Mouse (Mus musculus) liver, postnatal 0 days (tissue): ENCODE data around the gene Efemp2. TPM values are rescaled to one million over a fixed set of nuclear protein-coding genes. Genes with fewer than 3 reads are reported as not detected.
A peak's percentile ranks its signal among the peaks of the same experiment; 100 is the strongest.

Experiments used
- ATAC-seq: fragments of 200-750 bp; cut with Nextera tagmentation; 2 replicates; pipeline ENCODE4 v1.8.0; 2017; ENCODE audit warnings: mild to moderate bottlenecking, moderate library complexity
- DNase-seq: peaks from one replicate; pipeline ENCODE4 v3.0.0-alpha.2; 2016
- H3K27ac ChIP-seq: fragments of 300-500 bp; sonication (generic); 2 replicates; pipeline ENCODE4 v1.5.1; 2014; ENCODE audit warnings: antibody characterized with exemption, moderate library complexity, mild to moderate bottlenecking, low read depth
- H3K27me3 ChIP-seq: fragments of 300-500 bp; sonication (generic); 2 replicates; pipeline ENCODE4 v1.6.1; 2014; ENCODE audit warnings: low read length, control low read depth, mixed read lengths; ENCODE audit not compliant: insufficient read depth
- H3K36me3 ChIP-seq: fragments of 300-500 bp; sonication (generic); replicated peaks from 2 replicates; pipeline ENCODE4 v1.6.1; 2014; ENCODE audit warnings: mild to moderate bottlenecking, control low read depth, low read length, moderate library complexity, mixed read lengths; ENCODE audit not compliant: insufficient read depth
- H3K4me1 ChIP-seq: fragments of 300-500 bp; sonication (generic); 2 replicates; pipeline ENCODE4 v1.6.1; 2014; ENCODE audit warnings: antibody characterized with exemption, mild to moderate bottlenecking, control low read depth; ENCODE audit not compliant: insufficient read depth
- H3K4me2 ChIP-seq: fragments of 300-500 bp; sonication (generic); 2 replicates; pipeline ENCODE4 v1.6.1; 2014; ENCODE audit warnings: low read depth, mild to moderate bottlenecking, low read length, moderate library complexity, mixed read lengths
- H3K4me3 ChIP-seq: fragments of 300-500 bp; sonication (generic); 2 replicates; pipeline ENCODE4 v1.5.1; 2014; ENCODE audit warnings: low read depth, low read length
- H3K9ac ChIP-seq: fragments of 300-500 bp; sonication (generic); replicated peaks from 2 replicates; pipeline ENCODE4 v1.6.1; 2014; ENCODE audit warnings: mild to moderate bottlenecking, moderate library complexity
- H3K9me3 ChIP-seq: fragments of 300-500 bp; sonication (generic); 2 replicates; pipeline ENCODE4 v1.6.1; 2016; ENCODE audit warnings: mild to moderate bottlenecking, control low read depth, low read length, mixed read lengths
- CTCF ChIP-seq: sonication (generic); IDR thresholded peaks from 2 replicates; pipeline ENCODE4 v1.5.1; 2016; ENCODE audit warnings: antibody characterized with exemption, low read depth
- EP300 ChIP-seq: IDR thresholded peaks from 2 replicates; pipeline ENCODE4 v1.6.1; 2016; ENCODE audit warnings: antibody characterized with exemption, low read depth, mild to moderate bottlenecking
- WGBS: fragments of 180-500 bp; shearing (Covaris S2); extraction: QIAGEN DNeasy Blood & Tissue Kit; methylation state at CpG from one replicate; pipeline ENCODE4 v1.1.7; 2014; ENCODE audit not compliant: insufficient replicate concordance; 5-methylcytosine and 5-hydroxymethylcytosine counted together
- polyA plus RNA-seq: library from polyadenylated mRNA; unstranded; fragments of >200 nt; fragmentation: Nextera tagmentation; extraction: Ambion mirVana; gene quantifications from 2 replicates; pipeline ENCODE4 v1.2.1, GENCODE M21; 2015

Efemp2 gene
- polyA plus RNA-seq, 1 experiment from 2014 or later: 9.2 TPM

DNA sequence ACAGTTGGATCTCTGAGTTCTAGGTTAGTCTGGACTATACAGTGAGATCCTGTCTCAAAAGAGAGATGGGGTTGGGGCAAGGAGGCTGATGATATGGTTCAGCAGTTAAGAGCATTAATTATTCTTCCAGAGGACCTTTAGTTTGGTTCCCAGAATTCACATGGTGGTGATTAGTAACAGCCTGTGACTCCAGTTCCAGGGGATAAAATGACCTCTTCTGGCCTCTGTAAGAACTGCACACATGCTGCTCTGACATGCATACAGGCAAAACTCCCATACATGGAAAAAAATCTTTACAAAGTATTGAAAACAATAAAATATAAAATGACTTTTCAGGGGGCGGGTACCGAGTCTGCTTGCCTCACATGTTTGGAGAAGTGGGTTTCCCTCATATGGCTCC lies 45.7 kb upstream of the Efemp2 start:
- 83% methylated on average over 2 of the region's 2 CpGs for WGBS
- Histone ChIP-seq H3K27me3 (no peaks in the 10 kb centered on the region), H3K4me1 (peaks cover 22% of the 10 kb centered on the region), H3K4me3 (no peak overlapping the region), H3K4me2 (no peak overlapping the region), H3K36me3 (peaks cover 8% of the 10 kb centered on the region), H3K27ac (no peak overlapping the region), H3K9ac (no peak overlapping the region), H3K9me3 (no peaks in the 10 kb centered on the region)
- TF ChIP-seq CTCF (peak; percentile 68), EP300 (no peak)
- DNase-seq: peak; percentile 33
- no peak for ATAC-seq

DNA sequence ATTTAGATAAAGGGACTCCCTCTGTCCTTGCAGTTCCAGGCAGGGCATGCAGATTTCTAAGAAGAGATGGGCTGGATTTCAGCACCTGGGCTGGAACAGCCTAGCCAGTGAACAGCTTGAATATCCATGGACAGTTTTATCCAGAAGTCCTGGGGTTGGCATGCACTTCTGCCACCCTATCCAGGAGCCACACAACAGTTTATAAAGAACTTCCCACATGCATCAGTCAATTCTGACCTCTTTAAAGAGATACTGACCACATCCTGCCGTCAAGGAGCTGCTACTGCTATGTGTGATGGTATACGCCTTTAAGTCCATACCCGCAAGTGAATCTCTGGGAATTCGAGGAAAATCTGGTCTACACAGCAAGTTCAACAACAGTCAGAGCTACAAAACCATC lies 44.5 kb upstream of the Efemp2 start:
- no peaks in the 10 kb centered on the region for H3K9me3 ChIP-seq
- H3K4me3 ChIP-seq: no peak overlapping the region
- ATAC-seq: no peak
- no peak overlapping the region for H3K9ac ChIP-seq
- peaks cover 8% of the 10 kb centered on the region; the same call in 1 of the 2 replicates for H3K36me3 ChIP-seq
- no peak for DNase-seq
- no peak overlapping the region for H3K27ac ChIP-seq
- H3K4me1 ChIP-seq: peaks cover 21% of the 10 kb centered on the region
- WGBS: 84% methylated on average over 4 of the region's 4 CpGs
- no peak for TF ChIP-seq EP300
- no peak for TF ChIP-seq CTCF
- no peak overlapping the region for H3K4me2 ChIP-seq
- H3K27me3 ChIP-seq: no peaks in the 10 kb centered on the region

DNA sequence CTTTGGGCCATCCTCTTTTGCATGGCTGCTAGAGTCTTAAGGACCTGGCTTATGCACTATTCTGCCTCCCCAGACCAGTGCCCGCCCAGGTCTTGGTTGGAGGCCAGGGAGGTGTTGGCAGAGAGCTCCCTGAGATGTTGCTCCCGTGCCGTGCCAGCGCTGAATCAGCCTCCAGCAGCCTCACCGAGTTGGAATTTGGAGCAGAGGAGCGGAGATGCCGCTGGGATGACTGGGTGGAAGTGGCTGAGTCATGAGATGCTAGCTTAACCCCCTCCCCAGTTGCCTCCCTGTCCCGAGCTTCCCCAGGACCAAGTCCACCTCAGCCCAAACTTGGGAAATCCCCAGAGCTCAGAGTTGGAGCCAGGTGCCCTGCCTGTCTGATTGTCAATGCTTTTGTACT lies 43.9 kb upstream of the Efemp2 start:
- Histone ChIP-seq H3K27me3 (no peaks in the 10 kb centered on the region), H3K4me1 (peaks cover 21% of the 10 kb centered on the region), H3K36me3 (peaks cover 8% of the 10 kb centered on the region; the same call in 1 of the 2 replicates), H3K9ac (no peak overlapping the region), H3K27ac (no peak overlapping the region), H3K4me3 (no peak overlapping the region), H3K4me2 (no peak overlapping the region), H3K9me3 (no peaks in the 10 kb centered on the region)
- no peak for TF ChIP-seq CTCF
- no peak for TF ChIP-seq EP300
- DNase-seq (no peak), ATAC-seq (no peak)
- 65% methylated on average over 8 of the region's 8 CpGs for WGBS

DNA sequence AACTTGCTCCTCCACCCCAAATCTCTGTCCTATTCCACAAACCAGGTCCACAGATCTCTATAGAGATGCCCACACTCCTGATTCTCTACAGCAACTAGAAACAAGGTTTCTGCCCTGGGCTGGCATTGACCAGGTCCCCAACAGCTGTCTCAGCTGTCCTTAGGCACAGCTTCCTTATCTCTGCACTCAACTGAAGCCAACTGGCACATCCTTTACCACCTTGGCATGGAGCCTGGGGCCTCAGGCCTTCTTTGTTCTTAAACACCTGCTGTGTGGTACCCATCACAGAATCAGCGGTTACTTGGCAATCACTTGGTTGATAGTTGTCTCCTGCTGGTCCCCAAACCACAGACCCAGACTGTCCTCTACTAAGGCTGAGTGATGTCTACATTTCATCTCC lies 43.3 kb upstream of the Efemp2 start:
- ATAC-seq (no peak), DNase-seq (no peak)
- 76% methylated on average over 1 of the region's 1 CpGs for WGBS
- TF ChIP-seq EP300 (no peak), CTCF (no peak)
- no peak overlapping the region for H3K4me2 ChIP-seq
- no peaks in the 10 kb centered on the region for H3K9me3 ChIP-seq
- peaks cover 21% of the 10 kb centered on the region for H3K4me1 ChIP-seq
- no peak overlapping the region for H3K4me3 ChIP-seq
- no peak overlapping the region for H3K27ac ChIP-seq
- peaks cover 8% of the 10 kb centered on the region; the same call in 1 of the 2 replicates for H3K36me3 ChIP-seq
- H3K9ac ChIP-seq: no peak overlapping the region
- H3K27me3 ChIP-seq: no peaks in the 10 kb centered on the region

DNA sequence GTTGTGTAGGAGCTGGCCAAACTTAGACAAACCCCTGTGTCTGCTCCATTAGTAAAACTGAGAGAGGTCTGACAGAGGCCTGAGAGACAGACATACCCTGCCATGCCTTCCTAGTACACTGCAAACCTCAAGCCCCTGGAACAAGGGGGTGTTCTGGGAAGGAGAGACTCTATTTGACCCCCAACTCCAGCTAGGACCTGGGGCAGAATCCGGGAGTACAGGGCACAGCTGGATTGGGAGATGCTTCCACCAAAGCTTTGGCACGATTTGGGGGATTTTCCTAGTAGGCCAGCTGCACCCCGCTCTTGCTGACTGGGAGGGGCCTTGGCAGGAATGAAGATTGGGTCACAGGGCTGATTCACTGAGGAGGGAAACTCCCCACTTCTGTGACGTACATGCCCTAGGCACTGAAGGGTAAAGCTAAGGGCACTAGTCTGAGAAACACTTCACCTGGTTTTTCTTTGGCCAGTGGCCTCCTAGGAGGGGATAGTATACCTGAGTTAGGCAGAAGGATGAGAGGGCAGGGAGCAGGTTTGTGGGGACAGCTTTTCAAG lies 41.8 kb upstream of the Efemp2 start:
- Histone ChIP-seq H3K4me2 (no peak overlapping the region), H3K4me3 (no peak overlapping the region), H3K9me3 (no peaks in the 10 kb centered on the region), H3K27me3 (no peaks in the 10 kb centered on the region), H3K4me1 (peaks cover 12% of the 10 kb centered on the region), H3K9ac (no peak overlapping the region), H3K27ac (no peak overlapping the region), H3K36me3 (peaks cover under 1% of the 10 kb centered on the region; the same call in 1 of the 2 replicates)
- DNase-seq (no peak), ATAC-seq (no peak)
- TF ChIP-seq CTCF: no peak
- TF ChIP-seq EP300: no peak
- WGBS: 76% methylated on average over 4 of the region's 4 CpGs

DNA sequence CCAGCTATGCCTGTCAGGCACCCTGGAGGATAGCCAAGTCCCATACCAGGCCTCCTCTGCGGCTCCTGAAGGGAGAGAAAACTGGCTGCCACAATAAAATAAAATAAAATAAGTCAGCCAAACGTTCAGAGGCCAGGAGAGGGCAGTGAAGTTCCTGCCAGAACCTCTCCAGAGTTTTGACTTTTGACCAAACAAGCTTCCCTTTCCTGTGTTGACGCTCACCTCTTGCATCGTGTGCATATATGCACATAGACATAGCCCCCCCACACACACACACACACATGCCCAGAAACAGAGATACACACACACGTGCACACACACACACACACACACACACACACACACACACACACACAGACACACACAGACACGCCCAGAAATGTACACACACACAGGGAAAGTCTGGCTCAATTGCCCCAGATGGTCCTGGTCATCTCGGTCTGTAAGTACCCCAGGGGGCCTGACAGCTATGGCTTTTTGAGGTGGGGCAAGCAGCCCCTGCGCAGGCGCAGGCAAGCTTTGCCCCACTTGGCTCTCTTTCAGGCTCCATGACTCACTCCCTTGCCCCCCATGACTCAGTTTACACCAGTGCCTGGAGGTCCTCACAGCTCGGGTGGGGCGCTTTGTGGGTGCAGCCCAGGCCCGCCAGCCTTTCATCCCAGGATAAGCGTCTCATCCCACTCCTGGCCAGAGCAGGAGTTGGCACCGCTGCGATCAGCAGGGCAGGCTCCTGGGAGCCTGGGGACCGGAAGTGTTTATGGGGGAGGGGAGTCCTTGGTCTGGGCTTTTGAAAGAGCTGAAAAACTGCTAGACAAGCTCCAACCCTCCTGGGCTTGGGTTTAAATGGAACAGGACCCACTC lies 40.5 kb upstream of the Efemp2 start:
- peak overlapping the region; percentile 95 for H3K4me2 ChIP-seq
- H3K36me3 ChIP-seq: no peaks in the 10 kb centered on the region
- no peak for TF ChIP-seq EP300
- peak; percentile 67 for TF ChIP-seq CTCF
- peak overlapping the region; percentile 52 for H3K4me3 ChIP-seq
- H3K27ac ChIP-seq: peak overlapping the region; percentile 73
- peak overlapping the region; percentile 68 for H3K9ac ChIP-seq
- 5% methylated on average over 14 of the region's 16 CpGs for WGBS
- DNase-seq: peak; percentile 62
- H3K27me3 ChIP-seq: no peaks in the 10 kb centered on the region
- peaks cover 9% of the 10 kb centered on the region for H3K4me1 ChIP-seq
- peak; percentile 81 for ATAC-seq
- H3K9me3 ChIP-seq: no peaks in the 10 kb centered on the region
